In genomic region chr5:138187661-138188306, GRCm38 (mm10) we compare ENCODE assay signal across 8 mouse cellular contexts. TPM values are rescaled to one million over a fixed set of nuclear protein-coding genes. Genes with fewer than 3 reads are reported as not detected.
DNase-seq lines count a peak whose midpoint lies in the region; ATAC-seq and TF ChIP-seq lines count a peak whose summit lies in the region.

No protein-coding gene starts in this region.

- TF ChIP-seq POLR2A in small intestine, adult 2 months (IDR thresholded peaks at IDR 0.05; ENCODE audit: low read depth, low read length), result no peak

- peak overlapping the region; percentile 55 for H3K4me2 ChIP-seq in intestine, embryonic 16.5 days (ENCODE audit: low read depth, low read length)

- H3K9me3 ChIP-seq in intestine, embryonic 16.5 days (ENCODE audit: control insufficient read depth, low read length), result no peaks in the 10 kb centered on the region
- H3K9me3 ChIP-seq in midbrain, embryonic 10.5 days (replicated peaks), result no peaks in the 10 kb centered on the region

- no peaks in the 10 kb centered on the region for H3K27me3 ChIP-seq in intestine, embryonic 16.5 days (replicated peaks; ENCODE audit: control insufficient read depth, insufficient read depth, low read length)
- no peaks in the 10 kb centered on the region for H3K27me3 ChIP-seq in midbrain, embryonic 10.5 days (ENCODE audit: low read depth, poor library complexity, severe bottlenecking)
- H3K27me3 ChIP-seq in small intestine, adult 2 months (ENCODE audit: control insufficient read depth, insufficient read depth, low read length), result no peaks in the 10 kb centered on the region

- H3K4me3 ChIP-seq in intestine, embryonic 16.5 days (ENCODE audit: low read length), result peak overlapping the region; percentile 79
- peak overlapping the region; percentile 85 for H3K4me3 ChIP-seq in midbrain, embryonic 10.5 days
- peak overlapping the region; percentile 100 for H3K4me3 ChIP-seq in small intestine, adult 2 months (ENCODE audit: low read depth, low read length)

- peaks cover 12% of the 10 kb centered on the region; the same call in 1 of the 2 replicates for H3K4me1 ChIP-seq in intestine, embryonic 16.5 days (ENCODE audit: control insufficient read depth, insufficient read depth, low read length)
- peaks cover 22% of the 10 kb centered on the region for H3K4me1 ChIP-seq in midbrain, embryonic 10.5 days
- H3K4me1 ChIP-seq in small intestine, adult 2 months (ENCODE audit: control insufficient read depth, insufficient read depth, insufficient read length, low read length), result no peaks in the 10 kb centered on the region

- WGBS in intestine, embryonic 16.5 days, result 0% methylated on average over 10 of the region's 10 CpGs
- 2% methylated on average over 10 of the region's 10 CpGs for WGBS in midbrain, embryonic 10.5 days
- under 1% methylated on average over 10 of the region's 10 CpGs for WGBS in small intestine, adult 2 months

- peak; percentile 72 for ATAC-seq in granulocyte monocyte progenitor cell, adult 5-6 weeks (replicated peaks; ENCODE audit: poor library complexity, severe bottlenecking)
- peak; percentile 90 for ATAC-seq in intestine, embryonic 16.5 days

- intact Hi-C loops in left cerebral cortex, postnatal 4 days (cut with DNase I), result no loop called here

- no peak for TF ChIP-seq CTCF in small intestine, adult 2 months (IDR thresholded peaks at IDR 0.05; ENCODE audit: extremely low read depth, insufficient read length, insufficient replicate concordance, low read depth, low read length)

- peak; percentile 61 for DNase-seq in 3134 (ENCODE audit: extremely low read depth, insufficient read length, low spot score)
- DNase-seq in adrenal gland, adult 2 months, result peak; percentile 83
- DNase-seq in embryo, embryonic 11.5 days (ENCODE audit: low read depth, low spot score), result peak; percentile 67
- peak; percentile 60 for DNase-seq in left cerebral cortex, postnatal 4 days
- peak; percentile 66 for DNase-seq in midbrain, embryonic 10.5 days (ENCODE audit: low spot score)

- peak overlapping the region; percentile 69 for H3K9ac ChIP-seq in intestine, embryonic 16.5 days (ENCODE audit: low read depth, low read length)

- H3K36me3 ChIP-seq in intestine, embryonic 16.5 days (ENCODE audit: control insufficient read depth, insufficient read depth, low read length), result no peaks in the 10 kb centered on the region
- H3K36me3 ChIP-seq in midbrain, embryonic 10.5 days, result peaks cover 58% of the 10 kb centered on the region
- peaks cover 8% of the 10 kb centered on the region for H3K36me3 ChIP-seq in small intestine, adult 2 months (ENCODE audit: control insufficient read depth, insufficient read depth, low read length)

- H3K27ac ChIP-seq in intestine, embryonic 16.5 days (ENCODE audit: low read length), result 0 out of 2 replicates have a peak overlapping the region, but pooled peaks have one; percentile 25
- peak overlapping the region; percentile 93 for H3K27ac ChIP-seq in midbrain, embryonic 10.5 days (replicated peaks)
- peak overlapping the region; percentile 56; the same call in 1 of the 2 replicates for H3K27ac ChIP-seq in small intestine, adult 2 months (ENCODE audit: insufficient read depth, low read depth, low read length)

RNA-seq across cellular contexts. Expression of gene Cnpy4, which starts 0.5 kb away (rescaled TPM):
- total RNA-seq in adrenal gland, adult 2 months (2021), result 10 to 100 TPM; 18.1 to 28.7 TPM
- polyA plus RNA-seq in adrenal gland, adult 2 months (2012; rRNA removed), result 0.68 and 1.1 TPM in 2 replicates
- 26.5 and 36.2 TPM in 2 replicates for total RNA-seq in granulocyte monocyte progenitor cell, adult 5-6 weeks (2014; fragmentation: Nextera tagmentation)
- 50.9 and 52.5 TPM in 2 replicates for total RNA-seq in granulocyte monocyte progenitor cell, adult 5-6 weeks (2017)
- 29.9 and 33.7 TPM in 2 replicates for polyA plus RNA-seq in intestine, embryonic 16.5 days (2015; fragmentation: Nextera tagmentation; extraction: Ambion mirVana)
- 10 to 100 TPM; 17.1 to 18.4 TPM for total RNA-seq in left cerebral cortex, postnatal 4 days (2021)
- 54.4 and 58.2 TPM in 2 replicates for polyA plus RNA-seq in midbrain, embryonic 10.5 days (2016; fragmentation: Nextera tagmentation; extraction: Ambion mirVana)
- 0.39 and 1.5 TPM in 2 replicates for polyA plus RNA-seq in small intestine, adult 2 months (2012; rRNA removed)

RNA-seq across cellular contexts. Expression of gene Taf6, which starts 0.5 kb away (rescaled TPM):
- total RNA-seq in adrenal gland, adult 2 months (2021), result 10 to 100 TPM; 41.7 to 44.7 TPM
- polyA plus RNA-seq in adrenal gland, adult 2 months (2012; rRNA removed), result 63.3 and 72.2 TPM in 2 replicates
- total RNA-seq in granulocyte monocyte progenitor cell, adult 5-6 weeks (2014; fragmentation: Nextera tagmentation), result 30.1 and 46.9 TPM in 2 replicates
- total RNA-seq in granulocyte monocyte progenitor cell, adult 5-6 weeks (2017), result 46.2 and 49.0 TPM in 2 replicates
- polyA plus RNA-seq in intestine, embryonic 16.5 days (2015; fragmentation: Nextera tagmentation; extraction: Ambion mirVana), result 64.5 and 69.2 TPM in 2 replicates
- 10 to 100 TPM; 28.6 to 30.7 TPM for total RNA-seq in left cerebral cortex, postnatal 4 days (2021)
- polyA plus RNA-seq in midbrain, embryonic 10.5 days (2016; fragmentation: Nextera tagmentation; extraction: Ambion mirVana), result 138 and 146 TPM in 2 replicates
- 25.5 and 46.4 TPM in 2 replicates for polyA plus RNA-seq in small intestine, adult 2 months (2012; rRNA removed)

RNA-seq across cellular contexts. Expression of gene Mblac1, which starts 6.3 kb away (rescaled TPM):
- 10 to 100 TPM in 1 of 2 experiments, 1 to 10 TPM in 1; 5.0 to 11.9 TPM for total RNA-seq in adrenal gland, adult 2 months (2021)
- 9.6 and 11.1 TPM in 2 replicates for polyA plus RNA-seq in adrenal gland, adult 2 months (2012; rRNA removed)
- 7.8 and 10.6 TPM in 2 replicates for total RNA-seq in granulocyte monocyte progenitor cell, adult 5-6 weeks (2014; fragmentation: Nextera tagmentation)
- 8.8 and 12.4 TPM in 2 replicates for total RNA-seq in granulocyte monocyte progenitor cell, adult 5-6 weeks (2017)
- polyA plus RNA-seq in intestine, embryonic 16.5 days (2015; fragmentation: Nextera tagmentation; extraction: Ambion mirVana), result 5.7 and 7.0 TPM in 2 replicates
- 10 to 100 TPM in 1 of 2 experiments, 1 to 10 TPM in 1; 7.9 to 10.4 TPM for total RNA-seq in left cerebral cortex, postnatal 4 days (2021)
- 10.3 and 10.5 TPM in 2 replicates for polyA plus RNA-seq in midbrain, embryonic 10.5 days (2016; fragmentation: Nextera tagmentation; extraction: Ambion mirVana)
- polyA plus RNA-seq in small intestine, adult 2 months (2012; rRNA removed), result 2.4 and 3.0 TPM in 2 replicates

RNA-seq across cellular contexts. Expression of gene Mcm7, which starts 15.6 kb away (rescaled TPM):
- 10 to 100 TPM; 22.8 to 23.1 TPM for total RNA-seq in adrenal gland, adult 2 months (2021)
- 17.9 and 21.6 TPM in 2 replicates for polyA plus RNA-seq in adrenal gland, adult 2 months (2012; rRNA removed)
- total RNA-seq in granulocyte monocyte progenitor cell, adult 5-6 weeks (2014; fragmentation: Nextera tagmentation), result 291 and 311 TPM in 2 replicates
- 490 and 580 TPM in 2 replicates for total RNA-seq in granulocyte monocyte progenitor cell, adult 5-6 weeks (2017)
- polyA plus RNA-seq in intestine, embryonic 16.5 days (2015; fragmentation: Nextera tagmentation; extraction: Ambion mirVana), result 128 and 147 TPM in 2 replicates
- total RNA-seq in left cerebral cortex, postnatal 4 days (2021), result 10 to 100 TPM; 34.9 to 37.6 TPM
- polyA plus RNA-seq in midbrain, embryonic 10.5 days (2016; fragmentation: Nextera tagmentation; extraction: Ambion mirVana), result 376 and 423 TPM in 2 replicates
- 10.8 and 25.2 TPM in 2 replicates for polyA plus RNA-seq in small intestine, adult 2 months (2012; rRNA removed)

RNA-seq across cellular contexts. Expression of gene Ap4m1, which starts 16.0 kb away (rescaled TPM):
- 10 to 100 TPM; 19.4 to 20.1 TPM for total RNA-seq in adrenal gland, adult 2 months (2021)
- 24.9 and 27.7 TPM in 2 replicates for polyA plus RNA-seq in adrenal gland, adult 2 months (2012; rRNA removed)
- total RNA-seq in granulocyte monocyte progenitor cell, adult 5-6 weeks (2014; fragmentation: Nextera tagmentation), result 33.9 and 43.1 TPM in 2 replicates
- 34.8 and 41.5 TPM in 2 replicates for total RNA-seq in granulocyte monocyte progenitor cell, adult 5-6 weeks (2017)
- polyA plus RNA-seq in intestine, embryonic 16.5 days (2015; fragmentation: Nextera tagmentation; extraction: Ambion mirVana), result 16.7 and 17.1 TPM in 2 replicates
- total RNA-seq in left cerebral cortex, postnatal 4 days (2021), result 10 to 100 TPM; 33.2 to 37.3 TPM
- polyA plus RNA-seq in midbrain, embryonic 10.5 days (2016; fragmentation: Nextera tagmentation; extraction: Ambion mirVana), result 27.8 and 28.5 TPM in 2 replicates
- 11.0 and 18.3 TPM in 2 replicates for polyA plus RNA-seq in small intestine, adult 2 months (2012; rRNA removed)

Comparison
In these comparisons a context has a peak if more than half of its experiments do, and no peak if none do; other contexts are left out.
1. Peak in every context shown above with its lines: DNase-seq, ATAC-seq, H3K4me3 ChIP-seq and H3K27ac ChIP-seq.
2. H3K27ac ChIP-seq: peak in every context shown above with its lines; median percentile 93 in midbrain, embryonic 10.5 days; 56 in small intestine, adult 2 months; 25 in intestine, embryonic 16.5 days.
3. RNA of gene Cnpy4, which starts 0.5 kb away (polyA plus RNA-seq): 54.4 to 58.2 TPM in midbrain, embryonic 10.5 days and 29.9 to 33.7 TPM in intestine, embryonic 16.5 days; 0.39 to 1.5 TPM in small intestine, adult 2 months and 0.68 to 1.1 TPM in adrenal gland, adult 2 months; every median in the first group is over 10 times any median in the second.